Mouse (Mus musculus) embryo, embryonic 11.5 days (tissue): ENCODE data around the gene Cd101.
A peak's percentile ranks its signal among the peaks of the same experiment; 100 is the strongest.

ENCODE experiments used
- DNase-seq: peaks from one replicate; pipeline ENCODE4 v3.0.0-alpha.2; 2012; ENCODE audit warnings: low read depth, low spot score

Gene Cd101

GRCm38 (mm10) chr3:101003575-101004356 is 25.6 kb downstream of the Cd101 start:
- DNase-seq, result no peak

DNA sequence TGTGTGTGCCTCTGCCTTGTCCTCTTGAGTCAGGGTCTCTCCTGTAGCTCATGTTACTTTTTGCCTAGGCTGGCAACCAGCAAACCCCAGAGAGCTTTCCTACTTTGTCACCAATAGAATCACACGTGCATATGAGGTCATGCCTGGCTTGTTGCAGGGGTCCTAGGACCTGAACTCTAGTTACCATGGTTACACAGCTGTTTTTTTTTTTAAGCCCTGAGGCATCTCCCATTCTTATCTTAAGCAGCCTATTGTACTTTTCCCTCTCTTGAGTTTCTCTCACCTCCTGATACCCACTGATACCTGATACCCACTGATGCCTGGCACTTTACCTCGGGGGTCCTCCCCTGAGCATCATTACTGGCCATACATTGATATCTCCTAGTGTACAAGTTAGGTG is 29.6 kb downstream of the Cd101 start:
- DNase-seq, result no peak

DNA sequence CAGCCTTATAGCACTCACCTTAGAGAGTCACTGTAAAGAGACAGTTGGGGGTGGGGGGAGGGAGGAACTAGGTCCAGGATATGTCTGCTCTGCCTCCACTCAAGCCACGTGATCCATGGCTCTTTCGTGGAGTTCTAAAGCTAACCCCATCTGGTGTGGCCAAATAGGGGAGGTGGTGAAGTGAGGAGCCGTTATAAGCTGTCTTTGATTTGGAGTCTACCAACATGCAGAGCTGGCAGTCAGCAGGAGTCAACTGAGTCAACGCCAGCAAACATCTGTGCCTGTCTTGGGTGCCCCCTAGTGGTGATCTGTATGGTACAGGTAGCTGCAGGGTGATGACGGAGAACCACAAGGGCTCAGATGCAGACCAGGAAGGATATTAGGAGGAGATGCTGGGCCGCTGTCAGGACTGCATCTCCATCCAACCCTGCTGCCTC is 30.4 kb downstream of the Cd101 start:
- DNase-seq, result peak; percentile 62

- DNase-seq, result no peak
Observed at GRCm38 (mm10) chr3:100997785-100998570, 31.4 kb downstream of the Cd101 start.

- no peak for DNase-seq
Observed at GRCm38 (mm10) chr3:100994252-100994651, 35.1 kb downstream of the Cd101 start.

DNA sequence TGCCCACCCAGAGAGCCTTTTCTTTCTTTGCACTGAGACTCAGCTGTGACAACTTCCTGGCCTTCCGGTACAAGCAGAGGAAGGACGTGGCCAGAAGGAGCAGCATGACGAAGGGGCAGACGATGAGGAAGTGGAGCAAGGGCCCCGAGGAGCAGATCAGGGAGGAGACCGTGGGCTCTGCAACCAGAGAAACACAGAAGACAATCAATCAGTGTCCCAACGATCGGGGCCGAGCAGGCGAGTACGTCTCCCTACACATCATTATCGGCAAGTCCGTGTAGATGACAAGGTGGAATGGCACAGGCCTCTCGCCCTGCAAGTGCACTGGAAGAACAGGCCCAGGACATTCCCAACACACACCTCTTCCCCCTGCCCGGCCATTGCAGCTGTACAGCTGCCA is 35.6 kb downstream of the Cd101 start:
- DNase-seq, result no peak

- no peak for DNase-seq
Observed at GRCm38 (mm10) chr3:100993158-100993557, 36.2 kb downstream of the Cd101 start.

DNA sequence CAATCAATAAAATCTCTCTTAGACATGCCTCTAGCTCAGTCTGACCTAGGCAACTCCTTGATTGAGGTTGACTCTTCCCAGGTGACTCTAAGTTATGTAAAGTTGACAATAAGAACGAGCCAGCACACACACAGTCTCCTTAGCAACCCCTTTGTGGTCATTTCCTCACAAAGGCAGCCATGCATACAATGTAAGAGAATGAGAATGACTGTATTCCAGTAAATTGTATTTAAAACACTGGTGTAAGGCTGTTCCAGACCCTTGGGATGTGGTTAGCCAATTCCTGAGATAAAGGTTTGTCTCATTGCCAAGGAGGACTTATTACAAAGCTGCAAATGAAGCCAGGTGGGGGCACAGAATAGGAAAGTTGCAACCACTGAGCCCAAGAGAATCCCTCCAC is 39.1 kb downstream of the Cd101 start:
- no peak for DNase-seq

GRCm38 (mm10) chr3:100989417-100989816 is 39.9 kb downstream of the Cd101 start:
- no peak for DNase-seq

DNA sequence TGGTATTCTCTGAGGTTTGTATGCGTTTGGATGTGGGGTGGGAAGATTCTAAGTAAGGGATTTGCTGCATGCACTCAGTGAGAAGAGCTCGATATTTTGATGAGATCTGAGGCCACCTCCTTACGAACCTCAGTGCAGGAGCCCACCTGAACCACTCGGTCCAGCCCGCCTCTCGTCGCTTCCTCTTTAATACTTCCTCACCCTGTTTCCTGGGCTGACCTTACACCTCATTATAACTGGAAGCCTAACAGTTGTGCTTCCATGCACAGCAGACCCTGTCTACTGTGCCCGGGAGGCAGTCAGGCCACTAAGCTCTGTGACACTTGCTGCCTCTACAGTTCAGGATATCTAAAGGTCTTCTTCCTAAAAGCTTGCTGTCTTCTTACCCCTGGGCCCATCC is 50.1 kb downstream of the Cd101 start:
- no peak for DNase-seq

- peak; percentile 37 for DNase-seq
Observed at GRCm38 (mm10) chr3:100973906-100974305, 55.5 kb downstream of the Cd101 start.

DNA sequence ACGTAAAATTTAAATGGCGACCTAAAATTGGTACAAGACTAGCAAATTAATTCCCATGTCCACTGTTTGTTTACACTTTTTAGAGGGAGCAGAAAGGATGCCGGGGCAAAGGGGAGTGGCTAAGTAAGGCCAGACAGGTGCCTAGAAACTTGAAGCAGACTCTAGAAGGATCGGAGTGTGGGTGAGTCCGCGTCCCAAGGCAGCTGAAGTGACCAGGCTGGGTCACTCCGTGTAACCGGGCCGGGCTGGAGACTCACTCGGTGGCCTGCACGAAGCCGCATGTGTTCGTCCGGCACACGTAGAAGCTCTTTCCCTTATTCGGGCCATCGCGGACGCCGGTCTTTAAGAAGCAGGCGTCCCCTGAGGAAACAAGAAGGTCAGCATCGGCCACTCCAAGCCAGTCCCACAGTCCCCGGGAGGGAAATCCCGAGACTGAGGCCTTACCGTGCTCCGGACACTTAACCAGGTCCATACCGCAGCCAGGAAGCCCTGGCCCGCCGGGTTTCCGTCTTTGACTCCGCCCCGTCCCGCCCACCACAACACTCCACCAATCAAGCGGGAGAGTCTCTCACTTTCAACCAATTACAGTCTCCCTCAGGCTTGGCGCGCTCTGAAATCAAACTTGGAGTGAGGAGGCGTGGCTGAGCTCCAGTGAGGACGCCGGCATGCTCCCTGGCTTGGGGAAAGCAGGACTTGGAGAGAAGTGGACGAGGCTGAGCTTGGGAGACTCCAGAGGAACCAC is 60.0 kb downstream of the Cd101 start, which contains the start of gene Ttf2:
TSS of gene Ttf2 (minus strand) at position 488 of the 742 bp plus-strand sequence.
- DNase-seq, result peak; percentile 96

GRCm38 (mm10) chr3:100963849-100964542 is 65.4 kb downstream of the Cd101 start:
- DNase-seq, result peak; percentile 40

DNA sequence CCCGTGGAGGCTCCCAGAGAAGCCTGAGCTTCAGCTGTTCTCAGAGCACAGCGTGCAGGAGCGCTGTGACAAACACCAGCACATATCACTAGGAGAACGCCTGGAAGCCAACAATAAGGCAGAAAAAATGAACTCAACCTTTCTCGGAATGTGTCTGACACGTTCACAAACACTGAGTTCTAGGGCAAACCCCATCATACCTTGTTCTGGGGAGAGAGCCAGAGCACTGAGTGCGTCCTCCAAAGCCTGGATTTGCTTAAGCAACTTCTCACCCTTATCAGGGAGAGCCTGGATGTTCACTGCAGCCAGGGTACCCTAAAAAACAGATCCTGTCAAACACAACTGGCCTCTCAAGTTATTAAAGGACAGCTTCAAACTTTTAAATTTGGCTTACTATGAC is 67.9 kb downstream of the Cd101 start:
- DNase-seq, result no peak

DNA sequence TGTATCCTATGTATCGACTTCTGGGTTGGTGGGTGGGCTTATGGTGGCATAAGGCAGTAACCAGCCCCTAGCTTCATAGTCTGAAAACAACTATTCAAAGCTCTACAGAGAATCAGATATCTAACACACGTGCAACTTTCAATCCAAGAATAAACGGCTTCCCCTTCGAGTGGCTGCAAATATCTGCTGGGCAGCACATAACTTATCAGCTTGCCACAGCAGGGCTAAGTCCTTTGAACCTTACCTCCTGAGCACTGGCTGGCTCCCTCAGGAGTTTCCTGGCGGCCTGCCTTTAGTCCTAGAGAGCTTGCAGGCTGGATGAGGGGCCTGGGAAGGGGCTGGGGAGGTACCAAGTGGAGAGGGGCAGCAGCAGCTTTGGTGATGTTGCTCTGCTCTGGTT is 68.3 kb downstream of the Cd101 start:
- no peak for DNase-seq

- DNase-seq, result no peak
Observed at GRCm38 (mm10) chr3:100954616-100955015, 74.7 kb downstream of the Cd101 start.

DNA sequence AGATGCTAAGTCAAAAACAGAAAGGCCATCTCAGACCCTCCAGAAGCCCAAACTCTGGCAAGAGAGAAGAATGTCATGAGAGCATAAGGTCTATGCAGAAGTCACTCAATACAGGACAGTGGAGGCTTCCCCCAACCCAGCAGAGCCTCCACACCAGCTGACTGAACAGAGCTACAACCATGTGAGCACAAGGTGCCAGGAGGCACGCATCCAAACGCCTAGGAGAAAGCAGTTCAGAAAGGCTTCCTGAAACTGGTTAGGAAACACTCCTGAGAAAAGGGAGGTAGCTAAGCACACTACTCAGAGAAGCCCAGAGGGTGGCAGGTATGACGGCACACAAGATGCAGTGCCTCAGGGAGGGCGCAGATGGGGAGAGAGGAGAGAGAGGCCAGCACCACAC is 77.8 kb downstream of the Cd101 start:
- no peak for DNase-seq

DNA sequence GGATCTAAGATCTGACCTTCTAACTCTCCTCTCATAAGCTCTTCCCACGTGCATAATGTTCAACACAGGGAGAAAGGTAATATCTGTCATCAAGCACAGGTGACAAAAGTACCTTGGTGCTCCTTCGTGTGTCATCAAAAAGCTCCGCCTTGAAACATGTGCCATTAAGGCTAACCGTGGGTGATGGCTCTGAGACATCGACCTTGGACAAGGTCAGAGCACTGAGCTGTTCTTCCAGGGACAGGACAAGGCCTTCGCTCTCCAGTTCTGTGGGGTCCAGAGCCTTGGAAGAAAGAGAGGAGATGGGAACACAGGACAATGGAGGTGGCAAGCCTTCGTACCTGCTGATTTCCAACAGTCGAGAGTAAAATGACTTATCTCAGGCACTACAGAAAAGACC is 82.1 kb downstream of the Cd101 start:
- DNase-seq, result no peak
